Mouse (Mus musculus): ENCODE results near the gene Eif5a.
"Not testable (repeated sequence)": the region's sequence is repeated elsewhere in the genome, so short reads cannot be mapped to it uniquely, and the experiment has no call there.

The Eif5a gene

GRCm38 (mm10) chr11:69921114-69922011 is at the start of gene Eif5a:
Eif5a (minus strand) TSS chr11:69921958.
- peak; percentile 100 for DNase-seq (ENCODE audit: low spot score)

GRCm38 (mm10) chr11:69970775-69971174 is 49.0 kb upstream of the Eif5a start:
- DNase-seq (ENCODE audit: low spot score): no peak

- no peak for DNase-seq (ENCODE audit: low spot score)
These were observed 48.5 kb upstream of the Eif5a start for GRCm38 (mm10) chr11:69970222-69970621.

- no peak for DNase-seq (ENCODE audit: low spot score)
These were observed 47.0 kb upstream of the Eif5a start for GRCm38 (mm10) chr11:69968793-69969192.

GRCm38 (mm10) chr11:69966860-69967517 is 45.2 kb upstream of the Eif5a start:
- DNase-seq (ENCODE audit: low spot score): no peak

GRCm38 (mm10) chr11:69966006-69966859 is 44.5 kb upstream of the Eif5a start:
- no peak for DNase-seq (ENCODE audit: low spot score)

GRCm38 (mm10) chr11:69965271-69966005 is 43.7 kb upstream of the Eif5a start:
- no peak for DNase-seq (ENCODE audit: low spot score)

- DNase-seq (ENCODE audit: low spot score): no peak
These were observed 43.0 kb upstream of the Eif5a start, which contains the start of gene Cldn7 for GRCm38 (mm10) chr11:69964650-69965270. Cldn7 (plus strand) TSS chr11:69964779.

GRCm38 (mm10) chr11:69961841-69962240 is 40.1 kb upstream of the Eif5a start:
- no peak for DNase-seq (ENCODE audit: low spot score)

- no peak for DNase-seq (ENCODE audit: low spot score)
These were observed 38.9 kb upstream of the Eif5a start for GRCm38 (mm10) chr11:69960616-69961015.

- no peak for DNase-seq (ENCODE audit: low spot score)
These were observed 34.5 kb upstream of the Eif5a start for GRCm38 (mm10) chr11:69956218-69956617.

- not testable (repeated sequence) for DNase-seq (ENCODE audit: low spot score)
These were observed 33.9 kb upstream of the Eif5a start for GRCm38 (mm10) chr11:69955618-69956017.

- DNase-seq (ENCODE audit: low spot score): no peak
These were observed 31.6 kb upstream of the Eif5a start for GRCm38 (mm10) chr11:69953267-69953915.

GRCm38 (mm10) chr11:69952274-69952673 is 30.5 kb upstream of the Eif5a start:
- DNase-seq (ENCODE audit: low spot score): no peak

GRCm38 (mm10) chr11:69950807-69951459 is 29.2 kb upstream of the Eif5a start:
- DNase-seq (ENCODE audit: low spot score): no peak

- DNase-seq (ENCODE audit: low spot score): peak; percentile 91
These were observed 27.0 kb upstream of the Eif5a start for GRCm38 (mm10) chr11:69948763-69949150.

GRCm38 (mm10) chr11:69948066-69948762 is 26.5 kb upstream of the Eif5a start, which contains the start of gene Slc2a4:
Slc2a4 (minus strand) TSS chr11:69948188.
- DNase-seq (ENCODE audit: low spot score): peak; percentile 88

GRCm38 (mm10) chr11:69947337-69948065 is 25.7 kb upstream of the Eif5a start:
- peak; percentile 32 for DNase-seq (ENCODE audit: low spot score)
